Mouse (Mus musculus) embryonic facial prominence, embryonic 12.5 days (tissue): ENCODE results near the gene Mydgf. TPM values are rescaled to one million over a fixed set of nuclear protein-coding genes. Genes with fewer than 3 reads are reported as not detected.

ENCODE experiments used
- ATAC-seq: fragments of 200-750 bp; cut with Nextera tagmentation; 2 replicates; pipeline ENCODE4 v1.8.0; 2017; ENCODE audit not compliant: insufficient number of reproducible peaks, insufficient read depth, low FRiP score, low TSS enrichment
- H3K27ac ChIP-seq: fragments of 300-500 bp; sonication (generic); 2 replicates; pipeline ENCODE4 v1.5.1; 2016; ENCODE audit warnings: mild to moderate bottlenecking
- H3K27me3 ChIP-seq: fragments of 300-500 bp; sonication (generic); 2 replicates; pipeline ENCODE4 v1.6.1; 2016; ENCODE audit warnings: mild to moderate bottlenecking, moderate library complexity
- H3K36me3 ChIP-seq: fragments of 300-500 bp; sonication (generic); 2 replicates; pipeline ENCODE4 v1.6.1; 2016; ENCODE audit warnings: mild to moderate bottlenecking
- H3K4me1 ChIP-seq: fragments of 300-500 bp; sonication (generic); 2 replicates; pipeline ENCODE4 v1.6.1; 2016
- H3K4me2 ChIP-seq: fragments of 300-500 bp; sonication (generic); replicated peaks from 2 replicates; pipeline ENCODE4 v1.6.1; 2016; ENCODE audit warnings: mild to moderate bottlenecking, moderate library complexity
- H3K4me3 ChIP-seq: fragments of 300-500 bp; sonication (generic); 2 replicates; pipeline ENCODE4 v1.5.1; 2016; ENCODE audit warnings: mild to moderate bottlenecking
- H3K9ac ChIP-seq: fragments of 300-500 bp; sonication (generic); 2 replicates; pipeline ENCODE4 v1.6.1; 2016; ENCODE audit warnings: mild to moderate bottlenecking, moderate library complexity
- H3K9me3 ChIP-seq: fragments of 300-500 bp; sonication (generic); 2 replicates; pipeline ENCODE4 v1.6.1; 2016; ENCODE audit warnings: mild to moderate bottlenecking, moderate library complexity
- WGBS: fragments of 180-500 bp; shearing (Covaris S2); methylation state at CpG from one replicate; pipeline ENCODE4 v1.1.7; 2016; 5-methylcytosine and 5-hydroxymethylcytosine counted together
- polyA plus RNA-seq: library from polyadenylated mRNA; unstranded; fragments of >200 nt; fragmentation: Nextera tagmentation; extraction: Ambion mirVana; gene quantifications from 2 replicates; pipeline ENCODE4 v1.2.1, GENCODE M21; 2016

Gene Mydgf
- polyA plus RNA-seq, 1 experiment from 2014 or later = 71.0 TPM

GRCm38 (mm10) chr17:56208821-56209220, 25.1 kb upstream of the Mydgf start:
- Histone ChIP-seq H3K4me2 (no peak overlapping the region), H3K36me3 (peaks cover 80% of the 10 kb centered on the region), H3K4me1 (0 out of 2 replicates have a peak, but pooled peaks cover 2% of the 10 kb centered on the region), H3K27ac (no peak overlapping the region), H3K27me3 (no peaks in the 10 kb centered on the region), H3K4me3 (no peak overlapping the region), H3K9me3 (no peaks in the 10 kb centered on the region), H3K9ac (no peak overlapping the region)
- no peak for ATAC-seq
- WGBS = 89% methylated on average over 3 of the region's 3 CpGs

GRCm38 (mm10) chr17:56207963-56208530, 24.3 kb upstream of the Mydgf start:
- no peaks in the 10 kb centered on the region for H3K9me3 ChIP-seq
- peaks cover 88% of the 10 kb centered on the region for H3K36me3 ChIP-seq
- no peak overlapping the region for H3K4me2 ChIP-seq
- H3K4me3 ChIP-seq = no peak overlapping the region
- no peaks in the 10 kb centered on the region for H3K27me3 ChIP-seq
- ATAC-seq = no peak
- H3K9ac ChIP-seq = no peak overlapping the region
- 0 out of 2 replicates have a peak, but pooled peaks cover 2% of the 10 kb centered on the region for H3K4me1 ChIP-seq
- no peak overlapping the region for H3K27ac ChIP-seq
- WGBS = 88% methylated on average over 9 of the region's 9 CpGs

- no peaks in the 10 kb centered on the region for H3K27me3 ChIP-seq
- no peak for ATAC-seq
- H3K36me3 ChIP-seq = peaks cover 97% of the 10 kb centered on the region
- H3K4me1 ChIP-seq = no peaks in the 10 kb centered on the region
- no peak overlapping the region for H3K4me2 ChIP-seq
- H3K27ac ChIP-seq = no peak overlapping the region
- H3K4me3 ChIP-seq = no peak overlapping the region
- 87% methylated on average over 6 of the region's 6 CpGs for WGBS
- H3K9me3 ChIP-seq = no peaks in the 10 kb centered on the region
- no peak overlapping the region for H3K9ac ChIP-seq
Measured at GRCm38 (mm10) chr17:56206986-56207674, 23.4 kb upstream of the Mydgf start.

GRCm38 (mm10) chr17:56206276-56206884, 22.7 kb upstream of the Mydgf start:
- no peak overlapping the region for H3K9ac ChIP-seq
- no peaks in the 10 kb centered on the region for H3K4me1 ChIP-seq
- no peak overlapping the region for H3K4me3 ChIP-seq
- H3K27me3 ChIP-seq = no peaks in the 10 kb centered on the region
- no peak overlapping the region for H3K27ac ChIP-seq
- no peaks in the 10 kb centered on the region for H3K9me3 ChIP-seq
- no peak for ATAC-seq
- 89% methylated on average over 10 of the region's 10 CpGs for WGBS
- H3K4me2 ChIP-seq = no peak overlapping the region
- H3K36me3 ChIP-seq = peaks cover 99% of the 10 kb centered on the region

- Histone ChIP-seq H3K4me3 (no peak overlapping the region), H3K9ac (no peak overlapping the region), H3K27ac (no peak overlapping the region), H3K9me3 (no peaks in the 10 kb centered on the region), H3K36me3 (peaks cover 91% of the 10 kb centered on the region), H3K4me2 (no peak overlapping the region), H3K27me3 (no peaks in the 10 kb centered on the region), H3K4me1 (no peaks in the 10 kb centered on the region)
- no peak for ATAC-seq
- WGBS = 55% methylated on average over 3 of the region's 3 CpGs
Measured at GRCm38 (mm10) chr17:56203729-56204128, 20.0 kb upstream of the Mydgf start.

GRCm38 (mm10) chr17:56202476-56202875, 18.8 kb upstream of the Mydgf start:
- Histone ChIP-seq H3K27ac (no peak overlapping the region), H3K4me1 (no peaks in the 10 kb centered on the region), H3K4me2 (no peak overlapping the region), H3K9ac (no peak overlapping the region), H3K4me3 (no peak overlapping the region), H3K9me3 (no peaks in the 10 kb centered on the region), H3K27me3 (no peaks in the 10 kb centered on the region), H3K36me3 (peaks cover 91% of the 10 kb centered on the region)
- ATAC-seq = no peak
- WGBS = 90% methylated on average over 8 of the region's 8 CpGs

GRCm38 (mm10) chr17:56201642-56202041, 17.9 kb upstream of the Mydgf start:
- Histone ChIP-seq H3K36me3 (peaks cover 91% of the 10 kb centered on the region), H3K9ac (no peak overlapping the region), H3K9me3 (no peaks in the 10 kb centered on the region), H3K4me2 (no peak overlapping the region), H3K27me3 (no peaks in the 10 kb centered on the region), H3K4me1 (no peaks in the 10 kb centered on the region), H3K4me3 (no peak overlapping the region), H3K27ac (no peak overlapping the region)
- 58% methylated on average over 3 of the region's 3 CpGs for WGBS
- ATAC-seq = no peak

- no peak overlapping the region for H3K4me3 ChIP-seq
- no peak overlapping the region for H3K4me2 ChIP-seq
- no peak overlapping the region for H3K27ac ChIP-seq
- H3K9me3 ChIP-seq = no peaks in the 10 kb centered on the region
- H3K36me3 ChIP-seq = peaks cover 92% of the 10 kb centered on the region
- no peak for ATAC-seq
- WGBS = 83% methylated on average over 9 of the region's 9 CpGs
- H3K27me3 ChIP-seq = no peaks in the 10 kb centered on the region
- H3K4me1 ChIP-seq = no peaks in the 10 kb centered on the region
- no peak overlapping the region for H3K9ac ChIP-seq
Measured at GRCm38 (mm10) chr17:56200586-56200985, 16.9 kb upstream of the Mydgf start.

- Histone ChIP-seq H3K27ac (no peak overlapping the region), H3K27me3 (no peaks in the 10 kb centered on the region), H3K36me3 (peaks cover 90% of the 10 kb centered on the region), H3K9ac (no peak overlapping the region), H3K4me3 (no peak overlapping the region), H3K4me1 (no peaks in the 10 kb centered on the region), H3K9me3 (no peaks in the 10 kb centered on the region), H3K4me2 (no peak overlapping the region)
- ATAC-seq = no peak
- WGBS = 53% methylated on average over 2 of the region's 2 CpGs
Measured at GRCm38 (mm10) chr17:56196860-56197259, 13.1 kb upstream of the Mydgf start.

GRCm38 (mm10) chr17:56194765-56195164, 11.0 kb upstream of the Mydgf start:
- ATAC-seq = no peak
- Histone ChIP-seq H3K9me3 (no peaks in the 10 kb centered on the region), H3K4me1 (no peaks in the 10 kb centered on the region), H3K36me3 (peaks cover 92% of the 10 kb centered on the region), H3K4me2 (no peak overlapping the region), H3K4me3 (no peak overlapping the region), H3K9ac (no peak overlapping the region), H3K27me3 (no peaks in the 10 kb centered on the region), H3K27ac (no peak overlapping the region)
- WGBS = 88% methylated on average over 13 of the region's 13 CpGs

GRCm38 (mm10) chr17:56194357-56194756, 10.6 kb upstream of the Mydgf start:
- Histone ChIP-seq H3K9ac (no peak overlapping the region), H3K9me3 (no peaks in the 10 kb centered on the region), H3K27ac (no peak overlapping the region), H3K4me2 (no peak overlapping the region), H3K4me3 (no peak overlapping the region), H3K36me3 (peaks cover 97% of the 10 kb centered on the region), H3K4me1 (no peaks in the 10 kb centered on the region), H3K27me3 (no peaks in the 10 kb centered on the region)
- ATAC-seq = no peak
- WGBS = 88% methylated on average over 12 of the region's 12 CpGs

GRCm38 (mm10) chr17:56191266-56191665, 7.5 kb upstream of the Mydgf start:
- no peak for ATAC-seq
- H3K4me3 ChIP-seq = no peak overlapping the region
- H3K36me3 ChIP-seq = peaks cover 94% of the 10 kb centered on the region
- 93% methylated on average over 6 of the region's 6 CpGs for WGBS
- no peak overlapping the region for H3K9ac ChIP-seq
- no peak overlapping the region for H3K4me2 ChIP-seq
- H3K9me3 ChIP-seq = no peaks in the 10 kb centered on the region
- no peaks in the 10 kb centered on the region for H3K4me1 ChIP-seq
- H3K27me3 ChIP-seq = no peaks in the 10 kb centered on the region
- H3K27ac ChIP-seq = no peak overlapping the region
